Mouse (Mus musculus): ENCODE results near the gene Ahsg.

GRCm38 (mm10) chr16:22890683-22891510, at the start of gene Ahsg:
- TF ChIP-seq EP300 (IDR thresholded peaks at IDR 0.05; ENCODE audit: insufficient read depth, low read depth, low read length) = no peak
- TF ChIP-seq CTCF (IDR thresholded peaks at IDR 0.05) = no peak
